Mouse (Mus musculus) cerebellum, postnatal 25 days (tissue): Measurements from ENCODE around the gene Cyld.
"Not testable (repeated sequence)": the region's sequence is repeated elsewhere in the genome, so short reads cannot be mapped to it uniquely, and the experiment has no call there.

Source experiments
- DNase-seq, 2 experiments: peaks; one replicate each; pipeline ENCODE4 v3.0.0; 2021; ENCODE audit warnings: mixed read lengths in 2 of 2

Gene Cyld

DNA sequence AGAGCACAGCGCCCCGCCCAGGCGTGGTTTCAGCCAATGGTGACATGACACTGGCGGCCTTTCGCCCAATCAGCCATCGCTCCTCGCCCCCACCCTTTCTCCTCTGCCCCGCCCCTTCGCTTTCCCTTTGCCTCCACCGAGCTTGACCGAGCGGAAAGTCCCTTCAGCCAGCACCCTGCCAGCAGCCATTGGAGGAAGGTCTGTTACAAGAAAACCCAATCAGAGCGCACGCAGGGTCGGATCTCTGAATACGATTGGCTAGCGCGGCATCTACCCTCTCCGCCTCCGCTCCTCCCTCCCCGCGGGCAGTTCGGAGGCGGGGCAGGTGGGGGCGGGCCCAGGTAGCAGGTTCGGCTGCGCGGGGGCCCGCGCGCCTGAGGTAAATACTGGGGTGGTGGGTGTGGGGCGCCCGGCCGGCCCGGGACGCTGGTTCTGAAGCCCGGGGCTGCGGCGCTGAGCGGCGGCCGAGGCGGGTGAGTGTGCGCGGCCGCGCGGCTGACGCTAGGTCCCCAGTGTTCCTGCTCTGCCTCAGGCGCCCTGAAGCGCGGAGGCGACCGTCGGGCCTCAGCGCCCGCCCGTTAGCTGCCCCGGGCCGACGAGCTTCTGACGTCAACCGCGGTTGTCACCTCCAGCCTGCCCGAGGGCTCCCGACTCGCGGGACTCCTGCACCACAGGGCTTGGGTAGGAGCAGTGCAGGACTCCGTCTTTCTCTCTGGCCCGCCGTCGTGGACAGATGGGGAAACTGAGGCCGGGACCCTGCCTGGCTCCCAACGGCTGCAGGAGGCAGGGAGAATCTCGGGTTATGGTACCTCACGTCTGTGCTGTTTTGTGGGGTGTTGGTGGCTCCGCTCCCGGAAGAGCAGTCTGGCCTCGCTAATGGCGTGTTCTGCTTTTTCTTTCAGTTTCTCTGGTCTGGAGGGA lies at the start of gene Cyld:
Gene Cyld, plus strand, starts transcription at position 308 of the 921 bp plus-strand sequence.
- peak; percentile 98 to 99 for DNase-seq

DNA sequence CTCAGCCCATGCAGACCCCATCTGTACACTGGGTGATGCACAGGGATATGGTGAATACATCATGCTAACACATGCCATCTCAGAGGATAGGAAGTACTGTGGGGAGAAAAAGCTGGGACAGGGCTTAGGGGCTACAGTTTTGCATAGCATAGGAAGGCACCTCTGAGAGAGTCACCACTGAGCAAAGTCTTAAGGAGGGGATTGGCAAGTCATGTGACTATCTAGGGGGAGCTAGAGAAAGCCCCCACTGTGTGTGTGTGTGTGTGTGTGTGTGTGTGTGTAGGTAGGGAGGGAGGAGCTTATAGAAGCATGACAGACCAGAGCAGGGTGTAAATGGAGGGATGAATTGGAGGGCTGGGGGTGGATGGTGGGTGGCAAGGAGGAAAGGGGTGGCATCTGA lies 48.5 kb upstream of the Cyld start:
- no peak for DNase-seq

DNA sequence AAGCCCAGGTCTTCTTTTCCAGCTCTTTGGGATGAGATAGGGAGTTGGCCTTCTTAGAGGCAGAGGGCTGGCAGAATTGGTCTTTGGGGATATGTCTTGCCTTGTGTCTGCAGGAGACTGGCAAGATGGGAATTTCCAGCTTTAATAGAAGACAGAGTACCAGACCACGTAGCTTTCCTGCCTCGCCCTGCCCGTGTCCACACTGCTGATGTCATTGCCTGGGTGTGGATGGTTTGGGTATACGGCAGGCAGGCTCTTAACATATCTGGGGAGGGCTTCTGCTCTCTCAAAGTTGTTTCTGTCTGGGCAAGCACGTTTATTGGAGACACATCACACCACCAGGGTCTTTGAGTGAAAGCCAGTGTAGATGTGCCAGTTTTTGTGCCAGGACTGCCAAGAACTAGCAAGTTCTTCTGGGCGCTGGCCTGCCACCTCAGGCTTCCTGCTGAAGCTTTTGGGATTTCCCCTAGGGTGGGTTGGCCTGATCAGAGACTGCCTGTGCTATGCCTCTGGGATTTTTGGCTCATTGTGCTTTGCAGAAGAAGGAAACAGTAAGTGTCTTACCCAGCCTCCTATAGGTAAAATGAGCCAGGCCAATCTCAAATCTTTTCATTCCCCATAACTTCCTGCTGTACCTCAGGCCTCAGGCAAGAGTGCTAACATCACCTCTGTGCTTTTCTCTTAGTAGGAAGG lies 46.7 kb upstream of the Cyld start:
- no peak for DNase-seq

DNA sequence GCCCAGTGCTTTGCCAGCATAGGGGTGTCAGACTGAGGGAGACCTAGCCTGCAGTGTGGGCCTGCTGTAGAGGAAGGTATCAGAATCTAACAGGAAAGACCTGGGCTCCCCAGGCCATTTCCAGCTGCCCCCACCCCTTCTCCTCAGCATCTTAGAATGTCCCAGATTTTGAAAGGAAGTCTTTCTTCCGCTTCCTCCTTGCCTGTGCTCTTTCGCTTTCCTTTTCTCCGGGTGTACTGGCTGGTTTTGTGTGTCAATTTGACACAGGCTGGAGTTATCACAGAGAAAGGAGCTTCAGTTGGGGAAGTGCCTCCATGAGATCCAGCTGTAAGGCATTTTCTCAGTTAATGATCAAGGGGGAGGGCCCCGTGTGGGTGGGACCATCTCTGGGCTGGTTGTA lies 45.7 kb upstream of the Cyld start:
- not testable (repeated sequence) for DNase-seq

DNA sequence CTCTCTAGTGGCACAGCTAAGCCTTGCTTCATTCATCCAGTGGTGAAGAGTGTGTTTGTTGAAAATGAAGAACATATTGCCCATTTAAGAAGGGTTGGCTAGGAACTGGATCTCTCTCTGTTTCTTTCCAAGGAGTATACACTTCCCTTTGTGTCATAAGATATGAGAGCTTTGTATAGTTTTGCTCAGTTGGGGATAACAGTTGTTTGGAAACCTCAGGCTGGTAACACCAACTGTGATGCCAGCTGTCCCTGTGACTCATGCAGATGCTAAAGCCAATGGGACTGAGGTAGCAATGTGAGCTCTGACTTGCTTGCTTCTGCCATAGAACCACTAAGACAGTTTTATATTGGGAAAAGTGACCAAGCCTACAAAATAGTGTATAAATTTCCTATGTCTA lies 41.5 kb upstream of the Cyld start:
- no peak for DNase-seq

DNA sequence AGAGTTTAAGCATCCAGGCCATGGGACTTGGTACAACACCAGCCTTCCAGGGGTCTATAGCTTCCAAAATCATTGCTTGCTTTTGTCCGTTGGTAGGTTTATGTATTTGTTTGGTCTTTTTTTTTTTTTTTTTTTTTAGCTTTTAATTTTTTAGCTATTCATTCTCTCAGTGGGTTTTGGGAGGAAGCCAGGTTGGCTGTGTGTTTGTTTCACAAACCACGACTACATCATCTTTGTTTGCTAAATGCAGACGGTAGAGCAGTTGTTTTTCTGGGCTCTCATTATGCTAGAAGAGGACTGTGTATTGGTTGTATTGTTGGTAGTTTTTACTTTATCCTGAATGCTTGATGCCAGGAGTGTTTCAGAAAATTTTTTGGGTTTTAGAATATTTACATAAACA lies 37.0 kb upstream of the Cyld start:
- DNase-seq, result no peak

DNA sequence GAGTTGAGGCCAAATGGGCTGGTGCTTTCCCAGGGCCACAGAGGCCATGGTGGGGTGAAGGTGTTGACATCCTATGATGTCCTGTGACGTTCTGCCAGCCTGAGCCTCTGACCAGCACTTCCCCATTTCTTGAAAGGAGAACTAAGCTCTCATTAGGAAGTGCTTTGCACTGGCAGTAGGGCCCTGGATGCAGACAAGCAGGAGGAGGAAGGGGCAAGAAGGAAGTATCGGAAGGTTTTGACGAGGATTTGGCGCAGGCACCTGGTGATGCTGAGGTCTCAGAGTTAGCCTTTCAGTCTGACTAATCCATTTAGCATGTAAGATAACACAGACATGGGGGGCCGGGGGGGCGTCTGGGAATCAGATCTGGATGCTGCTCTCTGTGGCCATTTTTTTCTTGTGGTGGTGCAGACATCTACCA lies 34.4 kb upstream of the Cyld start:
- DNase-seq, result no peak

DNA sequence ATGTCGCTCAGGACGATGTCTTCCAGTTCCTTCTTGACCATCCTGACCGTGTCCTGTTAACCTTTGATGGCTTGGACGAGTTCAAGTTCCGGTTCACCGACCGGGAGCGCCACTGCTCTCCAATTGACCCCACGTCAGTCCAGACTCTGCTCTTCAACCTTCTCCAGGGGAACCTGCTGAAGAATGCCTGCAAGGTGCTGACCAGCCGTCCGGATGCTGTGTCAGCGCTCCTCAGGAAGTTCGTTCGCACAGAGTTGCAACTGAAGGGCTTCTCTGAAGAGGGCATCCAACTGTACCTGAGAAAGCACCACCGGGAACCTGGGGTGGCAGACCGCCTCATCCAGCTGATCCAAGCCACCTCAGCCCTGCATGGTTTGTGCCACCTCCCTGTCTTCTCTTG lies 32.7 kb upstream of the Cyld start:
- DNase-seq, result no peak

DNA sequence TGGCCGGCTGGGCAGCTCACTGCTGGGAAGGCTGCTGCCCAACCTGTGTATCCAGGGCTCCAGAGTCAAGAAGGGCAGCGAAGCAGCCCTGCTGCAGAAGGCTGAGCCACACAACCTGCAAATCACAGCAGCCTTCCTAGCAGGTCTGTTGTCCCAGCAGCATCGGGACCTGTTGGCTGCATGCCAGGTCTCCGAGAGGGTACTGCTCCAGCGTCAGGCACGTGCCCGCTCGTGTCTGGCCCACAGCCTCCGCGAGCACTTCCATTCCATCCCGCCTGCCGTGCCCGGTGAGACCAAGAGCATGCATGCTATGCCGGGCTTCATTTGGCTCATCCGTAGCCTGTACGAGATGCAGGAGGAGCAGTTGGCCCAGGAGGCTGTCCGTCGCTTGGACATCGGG lies 31.9 kb upstream of the Cyld start:
- peak; percentile 71 to 83 for DNase-seq

DNA sequence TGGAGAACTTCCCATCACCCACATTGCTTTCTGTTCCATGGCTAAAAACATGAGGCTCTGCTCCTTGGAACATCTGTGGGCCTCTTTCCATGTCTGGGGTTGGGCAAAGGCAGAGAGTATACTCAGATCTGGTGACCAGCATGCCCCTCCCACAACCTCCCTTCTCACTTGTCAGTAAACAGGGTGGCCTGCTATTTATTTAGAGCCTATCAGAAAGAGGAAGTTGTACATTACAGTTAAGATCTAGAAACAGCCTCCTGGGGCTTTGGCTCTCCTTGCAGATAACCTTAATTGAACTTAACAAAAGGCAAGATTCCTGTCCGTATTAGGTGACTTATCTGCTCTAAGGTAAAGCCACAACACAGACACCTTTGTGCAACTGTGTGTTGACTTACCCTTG lies 30.4 kb upstream of the Cyld start:
- DNase-seq, result no peak

DNA sequence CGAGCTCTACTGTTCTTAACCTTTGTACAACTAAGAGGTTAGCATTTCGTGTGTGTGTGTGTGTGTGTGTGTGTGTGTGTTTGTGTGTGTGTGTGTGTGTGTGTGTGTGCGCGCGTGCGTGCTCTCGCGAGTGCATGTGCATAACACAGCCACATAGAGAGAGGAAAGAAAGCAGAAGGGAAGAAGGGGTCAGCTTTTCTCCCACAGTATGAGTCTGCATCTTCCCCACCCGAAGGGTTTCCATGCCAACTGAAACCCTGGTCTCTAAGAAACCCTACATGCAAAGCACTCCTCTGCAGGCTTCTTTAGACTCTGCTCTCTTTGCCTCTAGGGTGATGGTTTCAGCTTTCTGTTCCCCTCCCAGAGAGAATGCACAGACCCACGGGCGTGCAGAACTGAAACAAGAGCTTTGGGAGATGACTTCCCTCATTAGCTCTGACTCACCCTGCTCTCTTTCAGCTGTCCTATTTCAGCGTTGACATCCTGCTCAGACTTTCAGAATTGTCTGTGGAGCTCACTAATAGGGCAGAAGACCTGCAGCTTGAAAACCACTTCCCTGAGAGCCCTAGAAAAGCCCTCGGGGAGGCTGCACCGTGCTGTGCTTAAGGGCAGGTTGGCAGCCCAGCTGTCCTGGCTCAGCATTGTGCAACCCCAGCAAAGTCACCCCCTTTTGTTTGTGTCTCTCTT lies 28.3 kb upstream of the Cyld start:
- DNase-seq, result no peak

DNA sequence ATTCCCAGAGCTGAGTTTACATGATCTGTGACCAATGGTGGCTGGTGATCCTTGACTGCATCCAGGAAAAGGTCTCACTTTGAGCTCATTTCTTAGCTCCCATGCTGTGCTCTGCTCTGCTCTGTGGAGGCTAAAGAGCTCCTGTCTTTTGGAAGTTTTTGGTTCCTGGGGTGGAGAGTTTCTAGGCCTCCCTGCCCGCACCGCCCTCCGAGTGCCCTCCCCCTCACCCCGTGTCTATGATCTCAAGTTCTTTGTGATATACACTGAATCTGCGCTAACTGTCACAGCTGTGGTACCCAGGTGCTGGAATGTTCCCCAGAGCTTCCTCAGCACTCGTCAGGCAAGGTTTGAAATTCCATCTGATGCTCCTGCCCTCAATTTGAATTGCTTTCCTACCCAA lies 26.0 kb upstream of the Cyld start:
- no peak for DNase-seq

DNA sequence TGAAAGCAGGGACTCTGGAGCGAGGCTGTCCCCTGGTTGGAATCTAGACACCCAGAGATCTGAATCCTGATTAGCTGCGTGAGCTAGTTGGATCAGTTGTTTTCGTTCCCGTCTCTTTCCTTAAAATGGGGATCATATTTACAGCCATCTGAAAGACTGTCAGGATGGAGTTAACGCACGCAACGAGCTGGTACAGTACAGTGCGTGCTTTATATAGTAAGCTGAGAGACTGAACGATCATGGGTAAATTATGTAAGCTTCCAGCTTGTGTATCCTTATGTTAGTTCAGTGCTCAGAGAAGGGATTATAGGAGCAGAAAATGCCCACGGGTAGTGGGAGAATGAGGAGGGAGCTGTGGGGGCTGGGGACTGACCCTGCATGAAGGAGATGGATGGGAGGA lies 25.3 kb upstream of the Cyld start:
- no peak for DNase-seq

DNA sequence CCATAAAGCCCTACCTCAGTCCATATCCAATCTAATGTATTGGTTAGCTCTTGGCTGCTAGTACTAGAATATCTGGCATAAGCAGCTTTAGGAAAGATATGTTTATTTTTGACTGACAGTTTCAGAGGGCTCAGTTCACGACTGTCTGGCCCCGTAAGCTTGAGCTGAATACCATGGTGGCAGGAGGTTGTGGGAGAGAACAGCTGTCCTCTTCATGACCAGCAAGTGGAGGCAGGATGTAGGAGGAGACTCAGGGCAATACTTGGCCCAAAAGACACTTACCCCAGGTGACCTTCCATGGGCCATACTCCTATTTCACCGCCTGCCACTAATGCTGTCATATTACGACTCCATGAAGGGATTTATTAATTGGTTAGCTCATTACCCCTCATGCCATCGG lies 23.0 kb upstream of the Cyld start:
- no peak for DNase-seq

DNA sequence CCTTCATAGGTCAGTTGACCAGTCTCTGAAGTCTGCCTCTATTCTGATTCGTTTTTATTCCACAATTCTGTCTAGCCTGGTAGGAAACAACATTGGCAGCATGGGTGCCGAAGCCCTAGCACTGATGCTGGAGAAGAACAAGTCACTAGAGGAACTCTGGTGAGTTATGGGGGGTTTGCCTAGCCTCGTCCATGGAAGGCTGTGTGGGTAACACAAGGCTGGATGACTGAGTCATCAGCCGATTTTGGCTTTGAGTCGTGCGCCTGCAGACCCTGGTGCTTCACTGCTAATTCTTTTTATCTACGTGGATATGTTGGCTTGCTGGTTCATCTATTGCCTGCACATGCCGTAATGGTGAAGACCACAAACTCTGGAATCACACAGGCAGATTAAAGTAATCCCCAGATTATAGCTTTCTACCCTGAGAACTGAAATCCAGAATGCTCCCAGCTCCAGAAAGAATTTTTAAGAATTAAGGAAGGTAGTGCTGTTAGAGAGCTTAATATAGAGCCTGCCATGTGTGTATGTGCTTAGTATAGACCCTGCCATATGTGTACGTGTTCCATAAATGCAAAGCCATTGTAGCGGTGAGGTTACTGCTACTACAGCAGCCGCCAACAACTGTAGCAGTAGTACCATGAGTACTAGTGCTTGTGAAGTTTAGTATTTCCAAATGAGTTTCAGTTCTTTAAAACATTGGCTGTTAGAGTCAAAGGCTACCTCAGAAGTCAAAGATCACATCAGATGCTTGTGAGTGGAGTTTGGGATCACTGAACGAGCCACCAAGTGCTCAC lies 21.3 kb upstream of the Cyld start:
- DNase-seq, result no peak

DNA sequence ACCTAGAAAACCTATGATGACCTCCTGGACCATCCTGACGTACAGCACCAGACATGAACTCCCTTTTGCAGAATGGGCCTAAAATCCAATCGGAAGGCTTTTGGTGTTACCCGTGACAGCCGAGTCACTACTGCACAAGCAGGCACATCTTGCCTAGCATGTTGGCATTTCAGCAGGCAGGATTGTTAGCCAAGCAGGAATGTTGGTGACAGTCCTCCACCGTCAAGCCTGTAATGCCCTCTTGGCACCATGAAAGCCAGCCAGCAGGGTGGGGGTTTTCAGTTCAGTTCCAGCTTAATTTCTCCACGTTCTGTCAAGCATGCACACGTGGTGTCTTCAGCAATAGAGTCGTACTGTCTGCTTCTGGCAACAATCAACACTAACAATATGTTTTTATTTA lies 19.8 kb upstream of the Cyld start:
- DNase-seq, result no peak

DNA sequence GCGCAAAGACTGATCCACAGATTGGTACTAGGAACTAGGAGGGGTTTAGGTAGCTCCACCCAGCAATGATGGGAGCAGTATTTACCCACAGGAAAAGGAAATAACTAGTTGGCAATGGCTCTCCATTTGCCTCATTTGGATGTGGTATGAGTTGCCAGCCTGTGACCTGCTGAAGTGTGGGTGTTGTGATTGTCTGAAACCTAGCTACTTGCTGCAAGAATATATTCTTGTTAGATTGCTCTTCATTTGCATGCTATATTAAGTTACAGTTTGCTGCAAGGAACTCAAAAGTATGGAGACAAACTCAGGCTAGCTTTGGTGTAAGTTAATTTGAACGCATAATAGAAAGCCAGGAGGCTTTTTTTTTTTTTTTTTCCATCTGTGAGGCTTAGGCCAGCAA lies 16.3 kb upstream of the Cyld start:
- DNase-seq, result no peak

DNA sequence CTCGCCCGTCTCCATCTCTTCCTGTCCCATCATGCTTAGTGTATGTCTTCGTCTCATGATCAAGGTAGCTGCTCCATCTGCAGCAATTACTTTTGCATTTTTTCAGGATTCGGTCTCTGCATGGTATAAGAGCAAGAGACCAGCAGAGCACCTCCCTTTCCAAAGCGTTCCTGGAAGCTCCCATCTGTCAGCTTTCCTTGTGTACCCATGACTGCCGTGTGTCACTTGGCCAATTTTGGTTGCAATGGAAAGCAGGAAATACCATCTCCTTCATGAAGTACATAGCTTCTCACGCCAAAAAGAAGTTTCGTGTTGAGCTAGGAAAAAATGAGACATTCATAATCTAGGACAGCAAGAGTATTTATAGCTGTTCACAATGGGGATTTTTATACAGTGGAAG lies 15.8 kb upstream of the Cyld start:
- DNase-seq, result peak; percentile 38 to 54

DNA sequence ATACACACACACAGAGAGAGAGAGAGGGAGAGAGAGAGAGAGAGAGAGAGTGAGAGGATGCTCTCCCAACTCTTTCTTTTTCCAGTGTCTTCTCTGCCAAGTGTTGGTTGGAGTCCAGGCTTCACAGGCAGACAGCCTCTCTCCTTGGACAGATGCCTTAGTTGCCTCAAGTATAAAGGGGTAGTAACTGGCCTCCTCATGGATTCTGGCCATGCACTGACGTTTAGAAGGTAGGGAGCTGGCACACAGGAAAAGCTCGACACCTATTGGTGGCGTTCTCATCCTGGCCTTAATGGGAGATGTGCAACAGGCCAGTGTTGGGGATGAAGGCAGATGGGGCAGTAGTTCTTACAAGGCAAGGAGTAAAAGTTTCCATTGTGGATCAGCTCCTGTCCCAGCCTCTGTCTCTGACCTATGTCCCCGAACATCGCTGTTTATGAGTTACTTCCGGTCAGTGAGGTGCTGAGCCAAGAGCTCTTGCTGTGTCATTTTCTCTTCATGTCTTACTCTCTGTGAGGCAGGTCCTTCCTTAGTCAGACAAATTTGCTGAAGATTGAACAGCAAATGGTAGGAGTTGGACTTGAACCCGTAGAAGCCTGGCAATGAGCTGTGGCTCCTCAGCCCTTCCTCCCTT lies 13.1 kb upstream of the Cyld start:
- peak in 1 of 2 experiments; percentile 40 for DNase-seq

DNA sequence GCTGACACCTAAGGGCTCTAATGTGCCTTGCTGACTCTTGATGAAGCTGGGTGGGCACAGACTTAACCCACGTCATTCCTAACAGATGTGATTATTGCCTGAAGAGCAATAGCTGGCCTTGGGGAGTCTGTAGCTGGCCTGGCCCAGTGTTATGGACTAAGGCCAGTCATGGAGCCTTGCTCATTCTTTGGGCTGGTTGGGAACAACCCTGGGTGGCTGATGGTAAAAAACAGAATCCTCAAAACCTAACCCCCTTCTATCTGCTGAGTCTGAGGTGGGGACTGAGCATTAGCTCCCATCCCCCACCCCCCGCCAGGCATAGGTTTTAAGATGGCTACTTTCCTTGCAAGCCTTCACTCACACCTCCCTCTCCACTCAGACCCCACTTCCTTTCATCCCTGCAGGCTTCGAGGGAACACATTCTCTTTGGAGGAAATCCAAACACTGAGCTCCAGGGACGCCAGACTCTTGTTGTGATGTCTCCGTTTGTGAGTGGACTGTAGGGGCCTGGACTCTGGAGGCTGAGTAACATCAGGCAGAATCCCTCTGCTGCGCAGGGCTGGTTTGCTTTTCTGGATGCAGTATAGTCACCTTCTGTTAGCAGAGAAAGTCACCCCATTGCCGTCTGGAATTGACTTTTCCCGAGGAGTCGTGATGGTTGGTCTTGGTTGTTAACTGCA lies 10.5 kb upstream of the Cyld start:
- DNase-seq, result no peak

DNA sequence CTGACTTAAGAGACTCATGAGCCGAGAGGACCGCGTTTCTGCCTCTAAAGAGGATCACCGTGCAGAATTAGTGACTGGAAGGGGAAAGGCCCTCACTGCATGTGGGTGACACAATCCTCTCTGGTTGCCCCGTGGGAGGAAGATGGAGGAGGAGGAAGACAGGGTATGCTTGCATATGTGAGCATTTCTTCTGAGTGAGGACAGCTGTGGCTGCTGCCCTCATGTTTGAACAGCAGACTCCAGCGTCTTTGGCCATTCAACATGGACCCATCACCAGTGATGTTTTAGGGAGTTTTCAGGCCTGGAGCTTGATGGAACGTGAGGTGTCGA lies 10.0 kb upstream of the Cyld start:
- no peak for DNase-seq

DNA sequence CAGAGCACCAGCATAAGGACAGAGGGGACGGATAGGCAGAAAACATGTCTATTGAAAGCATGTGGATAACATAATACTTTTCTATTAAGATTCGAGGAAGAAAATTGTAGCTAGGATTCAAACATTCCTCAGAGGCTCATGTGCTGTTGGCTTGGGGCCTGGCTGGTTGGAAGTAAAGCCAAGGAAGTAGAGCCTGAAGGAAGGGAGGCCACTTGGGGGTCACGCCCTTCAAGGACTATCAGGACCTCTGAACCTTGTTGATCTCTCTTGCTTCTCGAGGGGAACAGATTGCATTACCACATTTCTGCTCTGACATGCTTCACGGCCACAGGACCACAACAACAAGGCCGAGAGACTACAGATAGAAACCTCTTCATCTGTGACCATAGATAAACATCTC lies 7.7 kb upstream of the Cyld start:
- no peak for DNase-seq
